Mouse (Mus musculus): ENCODE measurements at regions not wholly inside any gene's neighbourhood (a gene's known extent, or its start where the extent isn't known, plus 50 kb on each side); places are given as distances from the start of the nearest gene placed in this dataset.

- TF ChIP-seq EP300 (IDR thresholded peaks at IDR 0.05) (no peak), CTCF (IDR thresholded peaks at IDR 0.05) (no peak)
Measured at GRCm38 (mm10) chr11:57904216-57904615, 71.6 kb upstream of the Hand1 start.
